Mouse (Mus musculus) spleen, postnatal 10 days (tissue): ENCODE measurements around the gene Ets1.

Experiments
- DNase-seq, 2 experiments: peaks; one replicate each; pipeline ENCODE4 v3.0.0; 2021 to 2022; ENCODE audit warnings: low spot score in 2 of 2

Gene Ets1

DNA sequence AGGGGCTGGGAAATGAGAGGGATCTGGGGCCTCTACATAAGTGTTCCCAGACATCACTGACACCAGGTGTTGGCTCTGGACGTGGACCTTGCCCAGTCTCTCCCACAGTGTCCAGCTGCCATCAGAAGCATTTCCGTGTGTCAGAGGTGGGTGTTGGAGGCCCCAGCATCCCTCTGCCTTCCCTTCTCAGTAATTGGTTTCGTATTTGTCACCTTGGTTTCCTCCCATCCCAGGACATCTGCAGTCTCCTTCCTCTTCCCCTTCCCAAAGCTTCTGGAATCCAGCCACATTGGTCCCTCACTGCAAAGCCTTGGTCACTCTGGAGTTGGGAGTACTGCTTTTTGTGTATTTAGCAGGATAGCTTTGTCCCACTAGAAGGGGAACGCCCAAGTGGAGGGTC is 75.7 kb downstream of the Ets1 start:
- DNase-seq, result no peak

GRCm38 (mm10) chr9:32712383-32712910 is 76.4 kb downstream of the Ets1 start:
- no peak for DNase-seq

- no peak for DNase-seq
Measured at GRCm38 (mm10) chr9:32713106-32713505, 77.1 kb downstream of the Ets1 start.

GRCm38 (mm10) chr9:32713790-32714189 is 77.8 kb downstream of the Ets1 start:
- DNase-seq, result no peak

DNA sequence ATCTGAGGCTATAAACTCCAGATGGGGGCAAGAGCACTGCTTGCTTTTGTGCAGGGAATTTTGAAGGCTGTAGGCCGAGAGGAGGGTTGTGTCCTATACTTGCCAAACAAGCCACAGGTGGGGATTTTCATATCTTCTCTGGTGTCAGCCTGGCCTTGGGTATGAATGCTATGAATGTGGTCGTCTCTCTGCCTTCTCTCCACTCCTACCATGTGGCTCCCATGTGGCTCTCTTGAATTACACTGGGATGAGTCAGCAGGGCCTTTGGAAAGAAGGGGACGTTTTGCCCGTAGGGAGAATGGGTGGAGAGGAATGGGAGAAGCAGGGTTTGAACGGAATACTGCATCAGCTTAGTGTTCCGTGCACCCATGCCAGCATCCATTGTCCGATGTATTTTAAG is 78.5 kb downstream of the Ets1 start:
- DNase-seq, result no peak

DNA sequence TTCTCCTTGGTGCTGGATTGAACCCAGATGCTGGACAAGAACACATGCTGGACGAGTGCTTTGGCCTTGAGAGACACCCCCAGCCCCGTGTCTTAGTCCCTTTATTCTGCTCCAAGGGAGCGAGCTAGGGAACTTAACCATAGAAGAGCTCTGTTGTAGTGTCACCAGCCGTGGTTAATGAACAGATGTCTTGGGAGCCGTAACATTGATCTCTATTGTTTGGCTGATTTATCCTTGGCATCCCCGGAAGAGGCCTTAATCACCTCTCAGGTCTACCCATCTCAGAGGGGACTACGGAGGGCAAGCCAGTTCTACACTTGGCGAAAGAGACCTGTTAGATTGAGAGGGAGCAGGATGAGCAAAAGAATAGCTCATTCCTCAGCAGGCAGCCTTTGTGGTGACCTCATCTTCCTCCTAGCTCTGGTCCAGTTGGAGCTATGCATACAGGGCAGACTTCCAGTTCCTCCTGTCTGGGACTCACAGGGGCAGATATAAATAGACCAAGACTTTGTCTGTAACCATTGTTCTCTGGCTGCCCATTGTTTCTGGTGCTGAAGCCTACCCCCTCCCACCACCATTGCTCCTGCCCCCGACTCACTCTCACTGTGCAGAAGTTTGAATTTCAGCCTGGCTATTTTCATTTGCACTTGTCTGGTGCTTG is 79.9 kb downstream of the Ets1 start:
- DNase-seq, result no peak

GRCm38 (mm10) chr9:32717268-32717920 is 81.4 kb downstream of the Ets1 start:
- no peak for DNase-seq

DNA sequence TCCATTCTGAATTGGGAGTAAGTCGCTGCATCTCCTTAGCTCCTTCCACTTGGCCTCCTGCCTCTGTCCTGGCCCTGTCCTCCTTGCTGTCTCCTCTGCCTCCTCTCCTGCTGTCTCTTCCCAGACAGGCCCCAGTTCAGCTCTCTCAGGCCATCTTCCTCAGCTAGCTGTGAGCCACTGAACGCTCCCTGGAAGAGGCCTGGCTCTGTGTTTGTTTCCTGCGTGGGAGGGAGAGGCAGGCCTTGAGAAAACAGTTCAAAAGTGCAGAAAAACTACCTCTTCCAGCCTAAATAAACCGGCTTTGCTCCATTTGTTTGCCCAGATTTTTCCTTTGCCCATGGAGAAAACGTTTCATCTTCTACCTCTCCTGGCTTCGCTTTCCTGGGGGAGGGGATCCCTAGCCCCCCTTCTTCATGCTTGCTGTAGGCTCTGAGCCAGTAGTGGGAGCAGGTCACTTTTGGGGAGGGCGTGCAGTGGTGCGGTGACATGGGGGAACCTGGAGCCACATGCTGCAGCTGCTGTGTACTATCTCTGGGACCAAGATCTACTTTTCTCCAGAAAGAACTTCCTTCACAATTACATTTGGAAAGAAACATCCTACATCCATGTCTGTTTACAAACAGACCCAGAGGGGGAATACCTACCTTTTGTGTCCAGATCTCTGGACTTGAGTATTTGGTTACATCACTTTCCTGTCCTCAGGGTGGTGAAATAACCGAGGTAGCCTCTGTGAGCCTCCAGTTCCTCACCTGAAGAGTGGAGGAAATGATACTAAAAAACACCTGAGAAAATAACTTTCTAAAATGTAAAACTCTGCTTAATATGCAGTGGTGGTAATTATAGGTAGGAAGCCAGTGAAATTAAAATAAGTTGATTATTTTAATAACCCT is 82.2 kb downstream of the Ets1 start:
- no peak for DNase-seq

DNA sequence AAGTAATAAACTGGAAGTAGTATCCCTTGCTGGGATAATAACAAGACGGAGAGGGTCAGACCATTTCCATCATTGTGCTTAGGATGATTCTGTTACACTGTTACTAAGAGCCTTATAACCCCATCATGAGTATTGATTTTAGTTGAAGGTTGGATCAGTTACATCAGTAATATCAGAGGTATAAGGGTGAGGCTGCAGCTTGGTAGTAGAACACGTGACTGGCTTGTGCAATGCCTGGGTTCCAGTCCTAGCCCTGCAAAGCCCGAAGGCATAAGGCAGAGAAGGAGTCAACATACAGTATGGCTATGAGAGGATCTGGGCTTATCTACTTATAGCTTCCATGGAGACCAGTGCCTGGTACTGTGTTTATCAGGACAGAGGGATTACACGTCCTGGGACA is 82.8 kb downstream of the Ets1 start:
- DNase-seq, result no peak

DNA sequence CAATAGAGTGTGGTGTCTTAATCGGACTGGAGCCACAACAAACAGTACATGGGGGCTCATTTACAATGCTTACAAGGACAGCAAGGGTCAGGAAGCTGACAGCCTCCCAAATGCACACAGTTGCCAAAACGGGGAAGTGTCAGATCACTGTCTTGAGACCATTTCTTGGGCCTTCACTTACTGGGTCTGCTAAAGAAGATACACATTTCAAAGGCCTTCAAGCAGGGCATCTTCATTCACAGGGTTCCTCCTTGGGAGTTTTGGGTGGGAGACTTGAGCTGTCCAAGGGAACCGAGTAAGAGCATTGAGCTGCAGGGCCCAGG is 83.9 kb downstream of the Ets1 start:
- DNase-seq, result no peak

DNA sequence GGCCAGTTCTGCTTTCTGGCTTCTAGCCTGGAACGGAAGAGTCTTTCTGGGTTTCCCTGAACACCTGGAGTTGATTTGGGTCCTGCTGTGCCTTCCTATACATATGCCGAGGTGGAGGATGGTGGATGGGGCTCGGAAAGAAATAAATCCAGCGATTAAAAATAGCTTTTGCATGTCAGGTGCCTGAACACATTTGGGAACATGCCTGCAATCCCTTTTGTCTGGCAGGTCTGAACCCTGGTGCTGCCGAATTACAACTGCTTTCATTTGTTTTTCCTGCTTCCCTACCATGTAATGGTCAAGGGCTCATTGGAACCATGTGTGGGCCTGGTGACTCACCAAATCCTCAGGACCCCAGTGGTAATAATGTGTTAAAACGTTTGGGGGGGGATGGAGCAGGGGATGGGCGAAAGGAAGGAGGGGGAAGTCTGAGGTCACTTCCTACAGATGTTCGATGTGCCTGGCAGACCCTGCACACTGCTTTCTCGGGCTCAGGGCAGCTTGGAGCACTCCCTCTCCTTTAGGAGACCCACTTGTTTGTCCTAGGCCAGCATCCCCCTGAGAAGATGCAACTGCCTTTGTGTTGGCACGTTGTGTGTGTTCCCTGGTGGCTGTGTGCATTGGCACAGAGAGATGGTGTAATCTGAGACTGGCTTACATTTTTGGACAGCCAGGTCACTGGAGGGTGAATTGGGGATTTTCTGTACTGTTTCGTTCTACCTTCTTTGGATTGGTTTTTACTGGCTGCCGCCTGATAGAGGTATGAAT is 84.4 kb downstream of the Ets1 start:
- DNase-seq, result no peak

DNA sequence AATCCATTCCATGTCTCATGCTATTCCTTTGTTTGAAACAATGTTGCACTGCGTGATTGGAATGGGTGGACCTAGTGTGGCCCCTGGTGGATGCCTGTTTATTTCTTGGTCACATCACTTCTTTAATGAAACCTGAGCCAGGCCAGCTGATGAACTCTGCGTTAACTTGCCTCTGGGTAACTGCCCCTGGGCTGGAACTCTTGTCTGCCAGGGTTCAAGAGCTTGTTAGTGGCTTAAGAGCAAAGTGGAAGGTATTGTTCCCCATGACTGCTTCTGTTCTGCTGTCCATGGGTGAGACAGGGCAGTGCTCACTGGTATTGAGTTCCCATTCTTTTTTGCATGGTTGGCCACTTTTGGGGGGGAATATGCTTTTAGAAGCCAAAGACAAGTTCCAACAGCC is 85.1 kb downstream of the Ets1 start:
- no peak for DNase-seq

- no peak for DNase-seq
Measured at GRCm38 (mm10) chr9:32722205-32722604, 86.2 kb downstream of the Ets1 start.

- DNase-seq, result no peak
Measured at GRCm38 (mm10) chr9:32722969-32723368, 86.9 kb downstream of the Ets1 start.

- DNase-seq, result no peak
Measured at GRCm38 (mm10) chr9:32724131-32724825, 88.3 kb downstream of the Ets1 start.

DNA sequence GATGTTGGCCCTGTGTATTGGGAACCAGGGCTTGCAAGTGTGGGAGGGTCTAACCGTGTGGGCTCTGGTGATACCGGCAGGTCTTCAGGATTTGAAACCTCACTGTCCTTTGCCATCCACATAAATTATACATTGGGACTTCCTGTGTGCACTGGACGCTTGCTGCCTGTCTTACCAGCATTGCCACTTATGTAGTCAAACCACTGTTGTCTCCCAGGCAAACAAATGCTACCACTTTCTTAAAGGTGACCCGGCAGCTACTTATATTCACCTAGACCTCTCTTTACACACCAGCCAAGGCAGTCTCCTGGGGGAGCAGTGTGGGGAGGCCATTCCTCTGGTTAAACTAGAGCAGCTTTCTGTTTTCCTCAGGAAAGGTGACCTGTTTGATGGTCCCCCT is 89.9 kb downstream of the Ets1 start:
- no peak for DNase-seq

- DNase-seq, result no peak
Measured at GRCm38 (mm10) chr9:32726595-32726994, 90.6 kb downstream of the Ets1 start.

- no peak for DNase-seq
Measured at GRCm38 (mm10) chr9:32727058-32727457, 91.0 kb downstream of the Ets1 start.

GRCm38 (mm10) chr9:32728306-32728705 is 92.3 kb downstream of the Ets1 start:
- no peak for DNase-seq

DNA sequence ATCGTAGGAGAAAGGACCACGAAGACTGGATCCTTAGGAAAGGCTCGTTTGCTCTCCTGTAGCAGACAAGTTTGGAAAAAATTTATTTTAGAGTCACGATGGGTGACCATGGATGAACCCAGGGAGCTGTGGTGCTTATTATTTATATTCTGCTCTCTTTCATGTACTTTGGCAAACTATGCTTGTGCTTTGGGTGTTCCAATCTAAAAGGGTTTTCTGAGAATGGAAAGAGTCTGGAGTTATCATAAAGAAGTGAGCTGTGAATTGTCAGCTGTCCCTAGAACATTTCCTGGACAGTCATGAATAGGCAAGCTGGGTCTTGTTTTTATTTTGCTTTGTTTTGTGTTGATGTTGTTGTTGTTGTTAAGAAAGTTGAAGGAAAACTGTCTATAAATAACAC is 92.8 kb downstream of the Ets1 start:
- DNase-seq, result no peak

DNA sequence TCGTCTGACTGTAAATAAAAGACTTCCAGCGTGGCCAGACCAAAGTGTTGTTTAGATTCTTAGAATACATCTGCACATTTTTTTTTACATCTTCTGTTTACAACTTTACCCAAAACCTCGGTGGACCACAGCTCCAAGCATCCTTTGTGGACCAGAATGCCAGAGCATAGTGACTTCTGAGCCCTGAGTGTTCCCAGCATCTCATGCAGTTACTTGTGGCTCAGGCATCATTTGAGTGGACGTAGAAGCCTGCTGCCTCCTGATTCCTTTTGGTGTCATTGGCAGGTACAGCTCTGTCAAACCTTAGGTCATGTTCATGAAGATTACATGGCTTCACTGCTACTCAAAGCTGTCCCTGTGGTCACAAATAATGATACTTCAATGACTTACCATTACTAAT is 93.2 kb downstream of the Ets1 start:
- DNase-seq, result no peak
